Mouse (Mus musculus): ENCODE data around the gene Ppp1r14c.
"Not testable (repeated sequence)": the region's sequence is repeated elsewhere in the genome, so short reads cannot be mapped to it uniquely, and the experiment has no call there.

Gene Ppp1r14c

DNA sequence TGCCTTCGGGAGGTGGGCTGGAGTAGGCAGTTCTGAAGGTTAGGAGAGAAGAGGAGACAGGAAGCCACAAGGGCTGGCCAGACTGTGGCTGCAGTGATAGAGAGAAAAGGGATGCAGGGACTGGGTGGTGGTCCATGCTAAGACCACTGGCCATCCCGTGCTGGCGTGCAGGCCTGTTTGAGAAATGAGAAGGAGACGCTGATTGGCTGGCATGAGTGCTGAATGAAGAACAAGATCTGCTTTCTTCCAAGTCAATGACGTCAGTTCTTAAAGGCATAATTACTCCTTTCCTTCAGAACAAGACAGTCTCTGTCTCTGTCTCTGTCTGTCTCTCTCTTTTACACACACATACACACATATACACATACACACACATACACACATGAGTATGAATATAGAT, 36.4 kb downstream of the Ppp1r14c start:
- DNase-seq (ENCODE audit: extremely low read depth, low read depth), result no peak

DNA sequence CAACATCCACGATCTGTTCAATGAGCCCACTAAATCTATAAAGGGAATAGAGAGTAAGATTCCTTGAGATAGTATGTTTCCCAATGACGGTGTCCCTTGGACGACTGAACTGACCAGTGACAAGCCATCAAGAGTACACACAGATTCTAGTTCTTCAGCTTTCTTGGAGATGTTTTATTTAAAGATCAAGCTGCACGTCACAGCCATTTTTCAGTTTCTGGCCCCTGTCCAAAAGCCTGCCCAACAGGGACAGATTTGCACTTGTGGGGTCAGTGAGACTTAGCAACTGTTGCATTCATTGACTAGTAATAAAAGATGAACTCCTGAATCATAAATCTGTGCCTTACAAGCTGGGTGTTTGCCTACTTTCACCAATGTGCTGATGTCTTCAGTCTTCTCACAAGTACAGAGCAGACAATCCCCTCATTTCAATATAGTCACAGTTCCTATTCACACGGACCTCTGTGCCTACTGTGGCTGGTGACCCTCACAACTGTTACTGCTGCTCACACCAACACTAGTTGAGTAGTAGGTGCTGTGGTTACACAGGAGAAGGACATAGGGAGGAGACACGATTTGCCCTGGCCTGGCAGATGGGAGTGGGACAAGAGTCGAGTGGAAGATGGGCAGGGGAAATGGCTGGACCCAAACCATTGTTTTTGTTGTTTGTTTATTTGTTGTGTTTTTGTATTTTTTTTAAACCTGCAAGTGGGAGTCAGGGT, 37.7 kb downstream of the Ppp1r14c start:
- no peak for DNase-seq (ENCODE audit: extremely low read depth, low read depth)

DNA sequence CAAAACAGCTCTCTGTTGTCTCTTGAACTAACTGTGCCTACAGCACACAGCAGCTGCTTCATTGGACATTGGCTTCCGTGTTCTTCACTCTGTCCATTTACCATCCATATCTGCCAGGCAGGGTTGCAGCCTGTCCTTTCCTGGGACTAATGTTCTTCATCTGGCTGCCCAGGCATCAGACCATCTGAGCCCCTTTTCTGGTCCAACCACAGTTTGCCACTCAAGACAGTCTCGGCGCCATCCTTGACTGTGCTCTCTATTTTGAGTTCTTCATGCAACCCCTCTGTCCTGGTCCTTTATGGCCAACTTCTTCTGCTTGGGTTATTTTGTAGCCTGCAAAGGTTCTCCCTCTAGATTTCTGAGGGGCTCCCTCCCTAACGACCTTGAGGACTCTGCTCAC, 38.5 kb downstream of the Ppp1r14c start:
- no peak for DNase-seq (ENCODE audit: extremely low read depth, low read depth)

DNA sequence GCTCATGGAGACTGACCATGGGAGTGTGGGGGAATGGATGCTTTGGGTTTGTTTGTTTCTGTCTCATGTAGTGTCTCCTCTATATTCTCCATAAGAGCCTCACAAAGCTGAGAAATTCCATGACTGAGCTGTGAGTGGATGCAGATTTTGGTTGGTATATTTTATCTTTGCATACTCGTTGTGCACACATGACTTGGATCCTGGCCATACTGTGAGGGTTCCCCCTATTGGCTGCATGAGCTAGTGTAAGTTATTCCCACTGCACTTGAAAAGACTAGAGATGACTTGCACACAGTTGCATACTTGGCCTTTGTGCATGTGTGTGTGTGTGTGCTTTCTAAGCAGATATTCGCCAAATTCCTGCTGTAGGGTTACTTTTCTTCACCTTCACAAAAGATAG, 40.4 kb downstream of the Ppp1r14c start:
- DNase-seq (ENCODE audit: extremely low read depth, low read depth), result no peak

DNA sequence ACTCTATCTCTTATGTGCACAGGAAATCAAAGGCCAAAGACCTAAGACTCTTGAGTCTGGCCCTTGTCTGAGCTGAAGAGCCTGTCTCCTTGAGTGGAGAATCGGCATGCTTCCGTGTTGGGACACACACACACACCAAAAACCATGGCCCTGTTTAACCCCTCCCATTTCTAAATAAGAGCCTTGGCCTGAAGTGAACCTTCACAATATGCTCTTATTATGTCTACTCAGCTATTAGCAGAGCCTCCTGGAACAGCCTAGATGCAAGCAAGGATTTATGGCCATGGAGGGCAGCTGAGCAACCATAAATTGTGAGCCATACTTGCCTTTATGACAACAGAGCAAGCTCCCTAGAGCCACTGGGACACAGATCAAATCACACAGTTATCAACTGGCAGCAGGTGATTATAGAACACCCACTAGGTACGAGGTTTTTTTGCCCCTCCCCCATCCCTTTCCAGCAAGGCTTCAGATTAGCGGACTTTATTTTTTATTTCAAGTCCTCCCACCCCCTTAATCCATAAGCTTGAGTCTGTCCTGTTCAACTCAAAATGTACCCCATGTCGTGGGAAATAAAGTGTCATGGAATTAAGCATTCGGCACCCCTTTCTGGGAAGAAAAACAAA, 42.3 kb downstream of the Ppp1r14c start:
- DNase-seq (ENCODE audit: extremely low read depth, low read depth), result no peak

DNA sequence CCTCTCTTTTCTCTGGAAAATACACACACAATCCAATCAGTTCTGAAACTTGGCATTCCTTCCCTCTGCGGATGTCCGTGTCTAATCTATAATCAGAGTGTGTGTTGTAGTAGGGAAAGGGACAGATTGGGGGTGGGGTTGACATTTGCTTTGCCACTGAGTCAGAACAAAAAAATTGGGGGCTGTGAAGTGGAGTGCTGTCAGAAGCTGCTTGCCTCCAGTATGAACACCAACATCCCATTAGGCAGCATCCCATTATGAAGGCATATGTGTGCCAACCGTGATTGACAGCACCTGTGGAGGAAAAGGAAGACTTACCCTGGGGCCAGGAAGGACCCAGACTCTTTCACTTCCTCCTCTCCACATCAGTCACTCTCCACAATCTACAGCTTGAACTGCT, 42.8 kb downstream of the Ppp1r14c start:
- DNase-seq (ENCODE audit: extremely low read depth, low read depth), result no peak

DNA sequence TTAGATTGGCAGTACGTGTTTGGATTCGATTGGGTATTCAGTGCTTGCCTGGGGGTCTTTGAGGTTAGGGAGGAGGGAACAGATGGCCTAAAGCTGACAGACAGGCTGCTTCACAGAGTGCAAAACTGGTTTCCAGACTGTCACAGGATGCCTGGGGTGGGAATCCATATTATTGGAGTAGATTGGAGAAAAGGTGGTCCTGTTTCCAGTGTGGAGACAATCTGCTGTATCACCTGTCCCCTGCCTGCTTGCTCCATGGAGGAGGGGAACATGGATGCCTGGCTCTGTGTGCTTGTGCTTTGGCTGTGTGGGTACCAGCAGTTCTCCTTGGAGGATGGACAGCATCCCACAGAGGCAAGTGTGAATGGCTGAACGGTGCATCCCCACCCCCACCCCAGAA, 45.4 kb downstream of the Ppp1r14c start:
- no peak for DNase-seq (ENCODE audit: extremely low read depth, low read depth)

DNA sequence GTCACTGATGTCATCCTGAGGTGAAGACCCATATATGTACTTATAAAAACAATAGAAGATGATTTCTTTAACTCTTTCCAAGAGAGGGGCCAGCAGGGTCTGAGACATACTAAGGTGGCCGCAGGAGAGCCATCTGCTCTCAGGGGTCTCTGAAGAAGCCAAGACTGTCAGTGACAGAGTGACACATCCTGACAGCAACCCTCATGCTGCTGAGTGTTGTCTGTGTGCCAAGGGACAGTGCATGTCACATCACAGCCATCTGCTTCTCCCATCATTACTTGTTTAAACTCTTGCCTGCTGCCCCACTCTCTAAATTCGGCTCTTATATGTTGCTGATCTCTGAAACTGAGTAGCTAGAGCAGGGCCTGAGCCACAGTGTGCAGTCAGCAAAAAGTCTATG, 45.8 kb downstream of the Ppp1r14c start:
- DNase-seq (ENCODE audit: extremely low read depth, low read depth), result no peak

DNA sequence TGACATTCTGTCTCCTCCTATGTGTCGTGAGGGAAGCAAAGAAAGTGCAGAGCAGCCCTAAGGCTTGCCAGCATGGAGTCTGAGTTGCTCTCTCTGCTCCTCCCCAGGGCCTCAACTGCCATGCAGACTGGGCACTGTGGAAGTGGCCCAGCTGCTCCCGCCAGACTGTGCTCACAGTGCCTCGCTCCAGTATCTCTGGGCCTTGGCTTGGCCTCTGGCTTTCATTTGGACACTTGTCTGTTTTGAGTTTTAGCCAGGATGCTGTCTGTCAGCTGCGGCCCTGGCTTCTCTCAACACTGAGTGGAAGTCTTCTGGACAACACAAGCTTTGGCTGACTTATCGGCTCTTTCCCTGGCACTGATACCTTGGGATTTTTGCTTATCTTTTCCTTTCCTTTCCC, 49.0 kb downstream of the Ppp1r14c start:
- no peak for DNase-seq (ENCODE audit: extremely low read depth, low read depth)

DNA sequence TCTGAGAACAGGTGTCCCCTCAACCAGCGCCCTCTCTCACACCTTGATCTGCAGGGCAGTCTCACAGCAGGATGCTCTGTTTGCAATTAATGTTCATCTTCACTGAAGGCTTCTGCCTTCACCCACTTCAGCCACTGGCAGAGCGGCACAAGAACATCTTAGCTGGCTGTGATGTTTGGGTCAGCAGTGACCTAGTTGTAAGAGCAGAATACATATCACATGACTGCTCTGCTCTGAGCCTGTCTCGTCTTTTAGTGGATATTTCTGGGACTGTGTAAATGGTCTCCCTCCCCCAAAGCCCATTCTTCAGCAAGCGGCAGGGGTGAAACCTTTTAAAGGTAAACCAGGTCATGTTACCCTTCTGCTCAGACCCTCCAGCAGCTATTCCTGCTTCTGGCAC, 50.7 kb downstream of the Ppp1r14c start:
- DNase-seq (ENCODE audit: extremely low read depth, low read depth), result no peak

DNA sequence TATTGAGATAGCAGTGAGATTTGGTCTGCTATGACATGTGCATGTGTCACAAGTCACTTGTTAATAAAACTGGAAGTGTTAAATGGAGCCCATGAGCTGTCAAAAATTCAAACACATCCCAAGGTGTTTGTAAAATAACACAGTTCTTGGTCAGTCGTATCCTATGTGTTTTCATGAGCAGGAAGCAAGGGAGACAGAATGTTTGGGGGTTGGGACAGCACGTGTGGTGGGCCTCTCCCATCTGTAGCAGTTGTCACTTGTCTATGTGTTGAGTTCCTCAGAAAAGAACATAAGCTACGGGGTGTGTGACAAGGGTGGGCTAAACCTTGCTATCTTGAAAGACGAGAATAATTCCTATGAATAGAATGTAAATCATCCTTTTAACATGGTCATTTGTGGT, 51.6 kb downstream of the Ppp1r14c start:
- DNase-seq (ENCODE audit: extremely low read depth, low read depth), result no peak

DNA sequence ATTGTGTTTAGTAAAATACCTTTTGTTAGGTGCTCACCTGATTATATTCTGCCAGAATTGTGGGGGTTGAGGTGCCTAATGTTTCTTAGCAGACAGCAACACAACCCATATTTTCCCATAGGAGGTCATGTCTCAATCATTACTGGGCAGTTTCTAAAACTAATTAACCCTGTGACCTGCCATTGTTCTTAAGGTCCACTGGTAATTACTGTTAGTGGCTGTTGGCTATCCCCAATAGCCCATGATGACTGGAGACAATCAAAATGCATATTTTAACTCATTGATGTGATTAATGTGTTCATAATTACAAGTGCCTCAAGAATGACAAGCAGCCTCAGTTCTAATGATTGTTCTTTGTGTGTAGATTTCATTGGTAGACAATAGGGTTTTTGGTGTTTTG, 58.2 kb downstream of the Ppp1r14c start:
- no peak for DNase-seq (ENCODE audit: extremely low read depth, low read depth)

DNA sequence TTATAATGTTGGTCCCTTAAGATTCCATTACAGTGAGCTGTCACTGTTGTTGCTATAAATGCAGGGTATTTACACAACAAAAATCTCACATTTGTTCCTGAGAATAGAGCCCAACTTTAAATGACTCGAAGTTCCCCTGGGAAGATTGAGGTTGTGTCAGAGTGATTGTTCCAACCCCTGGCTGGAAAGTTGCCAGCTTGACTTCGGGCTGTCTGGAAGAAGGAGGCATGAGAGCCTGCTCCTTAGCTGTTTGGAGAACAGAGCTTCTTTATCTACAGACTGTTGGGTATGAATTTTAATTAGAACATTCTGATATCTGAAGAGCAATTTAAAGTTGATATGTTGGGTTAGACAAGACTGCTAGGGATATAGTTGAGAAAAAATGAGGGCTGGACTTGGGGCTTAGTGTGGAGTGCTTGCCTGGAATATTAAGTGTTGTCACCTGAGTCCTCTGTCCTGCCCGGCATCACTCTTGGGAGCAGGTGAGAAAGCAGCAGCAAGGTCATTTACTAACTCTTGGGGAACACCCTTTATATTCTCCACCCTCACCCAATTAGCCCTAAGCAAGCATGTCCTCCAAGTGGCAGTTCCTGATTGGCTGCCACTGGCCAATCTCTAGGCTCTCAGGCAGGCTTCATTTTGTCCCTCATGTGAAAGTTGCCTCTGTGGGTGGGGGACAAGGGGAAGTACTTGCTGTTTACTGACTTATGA, 62.0 kb downstream of the Ppp1r14c start:
- DNase-seq (ENCODE audit: extremely low read depth, low read depth), result no peak

DNA sequence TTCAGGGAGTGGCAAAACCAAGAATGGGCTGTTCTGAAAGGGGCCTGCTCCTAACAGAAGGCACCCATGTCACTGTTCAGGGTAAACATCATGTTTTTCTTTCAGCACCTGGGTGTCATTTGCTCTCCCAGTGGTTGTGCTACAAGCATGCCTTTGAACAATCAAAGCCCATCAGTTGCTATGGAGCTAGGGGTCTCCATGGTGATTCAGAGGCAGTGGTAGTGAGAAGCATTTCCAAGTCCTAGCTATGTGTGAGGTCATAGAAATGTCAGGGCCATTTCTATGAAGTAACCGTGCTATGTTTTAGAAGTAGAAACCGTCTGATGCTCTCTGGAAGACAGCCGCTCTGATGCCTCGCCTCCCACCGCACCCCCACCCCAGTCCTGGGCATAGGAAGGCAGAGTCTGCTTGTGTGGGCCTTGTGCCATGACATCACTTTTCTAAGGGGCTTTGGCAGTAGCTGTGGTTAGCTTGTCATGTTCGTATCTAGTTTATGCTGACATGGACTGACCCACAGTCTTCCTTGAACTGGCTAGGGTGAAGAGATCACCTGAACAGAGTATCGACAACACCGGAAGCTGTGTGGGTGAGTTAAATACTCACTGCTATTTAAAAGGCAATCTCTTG, 69.1 kb downstream of the Ppp1r14c start:
- DNase-seq (ENCODE audit: extremely low read depth, low read depth), result no peak

DNA sequence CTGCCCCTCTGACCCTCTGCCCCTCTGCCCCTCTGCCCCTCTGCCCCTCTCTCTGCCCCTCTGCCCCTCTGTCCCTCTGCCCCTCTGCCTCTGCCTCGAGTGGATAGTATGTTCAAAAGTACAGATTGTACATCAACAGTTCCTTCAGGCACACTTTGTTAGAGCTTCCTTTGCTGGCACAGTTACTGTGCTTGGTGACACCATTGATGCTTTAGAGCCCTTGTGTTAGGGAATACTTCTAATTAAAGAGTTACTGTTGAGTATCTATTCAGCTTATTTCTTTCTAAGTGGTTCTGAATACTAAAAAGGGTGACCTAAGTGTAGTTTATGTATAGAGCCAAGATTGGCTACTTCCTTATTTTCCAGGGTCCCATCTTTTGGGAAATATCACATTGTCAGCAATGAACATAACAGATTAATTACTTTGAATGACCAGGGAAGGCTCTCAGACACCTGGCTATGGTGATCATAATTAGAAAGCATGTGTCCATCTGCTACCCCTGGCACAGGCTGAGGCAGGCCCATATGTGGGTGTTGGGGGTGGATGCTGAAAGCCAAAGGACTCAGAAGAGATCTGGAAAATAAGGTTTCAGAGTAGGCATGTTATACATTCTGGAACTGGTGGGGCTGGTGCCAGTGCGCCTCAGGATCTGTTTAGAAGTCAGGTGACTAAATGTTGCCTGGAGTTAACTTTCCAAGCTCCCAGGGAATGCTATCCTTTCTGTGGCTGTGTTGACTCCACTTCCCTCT, 75.0 kb downstream of the Ppp1r14c start:
- DNase-seq (ENCODE audit: extremely low read depth, low read depth), result no peak

DNA sequence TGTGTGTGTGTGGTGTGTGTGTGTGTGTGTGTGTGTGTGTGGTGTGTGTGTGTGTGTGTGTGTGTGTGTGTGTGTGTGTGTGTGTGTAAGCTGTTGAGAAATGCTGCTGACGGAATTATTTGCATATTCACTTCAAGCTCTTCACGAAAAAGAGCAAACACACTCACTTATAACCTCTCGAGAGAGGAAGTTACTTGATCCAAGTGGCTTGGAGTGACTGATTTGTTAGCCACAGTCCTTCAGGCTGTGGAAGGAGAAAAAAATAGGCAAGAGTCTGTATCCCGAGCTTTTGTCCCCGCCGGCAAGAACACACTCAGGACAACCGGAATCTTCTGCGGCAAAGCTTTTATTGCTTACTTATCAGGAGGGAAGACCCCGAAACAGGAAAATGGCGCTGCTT, 80.9 kb downstream of the Ppp1r14c start:
- DNase-seq (ENCODE audit: extremely low read depth, low read depth), result not testable (repeated sequence)

DNA sequence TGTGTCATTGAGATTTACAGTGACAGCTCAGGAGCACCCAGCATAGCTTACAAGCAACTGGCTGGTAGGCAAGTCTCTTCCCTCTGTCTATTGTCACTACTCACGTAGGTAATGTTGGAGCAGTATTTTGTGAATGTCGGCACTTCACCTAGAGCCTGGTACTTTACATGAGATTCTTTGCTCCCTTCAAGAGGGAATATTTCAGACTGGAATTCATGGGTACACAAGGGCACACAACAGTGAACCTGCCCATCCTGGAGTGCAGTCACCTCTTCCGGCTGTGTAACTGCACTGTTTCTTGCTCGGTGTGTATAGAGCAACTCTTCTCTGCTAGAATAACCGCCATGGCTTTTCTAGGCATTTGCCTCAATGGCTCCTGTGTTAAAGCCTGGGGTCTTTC, 82.8 kb downstream of the Ppp1r14c start:
- no peak for DNase-seq (ENCODE audit: extremely low read depth, low read depth)

DNA sequence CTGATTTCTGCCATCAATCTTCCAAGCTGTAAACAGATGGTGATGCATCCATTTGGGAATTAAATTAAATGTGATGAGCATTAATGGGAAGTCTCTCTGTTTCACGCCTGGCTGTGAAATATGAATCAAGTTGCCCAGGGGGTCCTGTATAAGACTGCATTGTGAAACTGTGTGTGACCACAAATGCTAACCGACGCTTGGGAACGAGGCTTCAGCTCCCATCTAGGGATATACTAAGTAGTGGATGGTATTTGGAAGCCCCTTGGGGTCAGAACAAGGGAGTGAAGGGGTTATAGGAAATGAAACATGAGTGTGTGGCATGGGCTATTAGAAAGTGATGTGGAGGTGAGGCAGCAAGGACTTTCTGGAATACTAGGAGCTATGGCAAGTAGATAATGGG, 86.1 kb downstream of the Ppp1r14c start:
- no peak for DNase-seq (ENCODE audit: extremely low read depth, low read depth)

DNA sequence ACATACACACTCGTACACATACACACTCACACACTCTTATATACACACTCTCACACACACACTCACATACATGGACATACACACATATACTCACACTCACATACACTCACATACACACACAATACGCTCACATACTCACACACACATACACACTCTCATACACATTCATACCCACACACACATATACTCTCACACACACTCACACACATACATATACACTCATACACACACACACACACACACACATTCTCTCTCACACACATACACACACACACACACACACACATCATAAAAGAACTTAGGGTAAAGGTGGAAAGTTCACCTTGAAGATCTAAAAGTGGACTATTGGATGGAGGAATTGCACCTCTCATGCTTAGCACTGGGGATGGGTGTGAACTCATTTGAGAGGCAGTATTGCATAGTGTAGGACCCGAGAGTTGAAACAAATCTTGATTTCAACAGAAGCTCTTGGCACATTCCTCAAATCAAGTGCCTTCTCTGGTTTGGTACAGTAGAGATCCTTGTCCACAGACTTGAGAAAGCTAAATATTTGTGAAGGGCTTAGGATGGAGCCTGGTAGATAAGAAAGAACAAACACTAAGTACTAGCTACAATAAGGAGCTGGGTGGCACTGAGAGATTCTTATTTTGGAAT, 87.1 kb downstream of the Ppp1r14c start:
- DNase-seq (ENCODE audit: extremely low read depth, low read depth), result no peak

DNA sequence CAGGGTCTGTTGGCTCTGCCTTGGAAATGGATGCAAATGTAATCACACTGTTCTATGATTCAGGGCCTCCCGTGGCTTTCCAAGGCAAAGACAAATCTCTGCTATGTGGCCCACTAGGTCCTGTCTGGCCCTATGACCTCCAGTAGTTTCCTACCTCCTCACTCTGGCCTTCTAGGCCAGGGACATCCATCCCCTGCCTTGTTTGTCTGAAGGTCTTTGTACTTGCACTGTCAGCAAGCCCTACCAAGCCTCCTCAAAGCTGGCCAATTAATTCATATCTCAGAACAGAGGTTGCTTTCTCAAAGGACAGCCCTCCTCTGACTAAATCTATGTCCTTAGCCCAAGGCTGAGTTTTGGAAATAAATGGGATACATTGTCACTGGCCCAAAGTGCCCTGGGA, 92.8 kb downstream of the Ppp1r14c start:
- DNase-seq (ENCODE audit: extremely low read depth, low read depth), result no peak

DNA sequence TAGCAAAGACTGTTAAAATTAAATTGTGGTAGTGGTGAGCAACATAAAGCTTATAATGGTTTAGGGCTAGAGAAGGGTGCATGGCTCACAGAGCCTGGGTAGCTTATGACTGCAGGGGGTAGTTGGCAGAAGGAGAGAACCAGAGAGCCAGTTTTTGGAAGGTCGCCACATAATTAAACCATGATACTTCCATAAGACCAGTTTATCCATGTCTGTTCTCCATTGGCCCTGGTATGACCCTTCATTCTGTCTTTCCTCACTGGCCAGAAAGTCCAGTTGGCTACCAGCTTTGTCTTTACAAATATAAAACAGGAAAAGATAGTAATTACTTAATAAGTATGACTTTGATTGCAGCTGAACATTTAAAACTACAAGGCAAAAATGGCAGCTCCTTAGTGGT, 95.0 kb downstream of the Ppp1r14c start:
- DNase-seq (ENCODE audit: extremely low read depth, low read depth), result no peak

Data from MEL-GATA-1-ER (cell line).